Mouse (Mus musculus) forebrain, embryonic 16.5 days (tissue): ENCODE measurements at regions not wholly inside any gene's neighbourhood (a gene's known extent, or its start where the extent isn't known, plus 50 kb on each side); places are given as distances from the start of the nearest gene placed in this dataset.

Experiments used
- ATAC-seq: fragments of 200-750 bp; cut with Nextera tagmentation; 2 replicates; pipeline ENCODE4 v1.8.0; 2017; ENCODE audit warnings: mild to moderate bottlenecking, moderate library complexity
- H3K27ac ChIP-seq: fragments of 300-500 bp; sonication (generic); 2 replicates; pipeline ENCODE4 v1.5.1; 2014; ENCODE audit warnings: low read length, control low read depth
- H3K27me3 ChIP-seq: fragments of 300-500 bp; sonication (generic); replicated peaks from 2 replicates; pipeline ENCODE4 v1.6.1; 2014; ENCODE audit warnings: low read length; ENCODE audit not compliant: control insufficient read depth, insufficient read depth
- H3K36me3 ChIP-seq: fragments of 300-500 bp; sonication (generic); 2 replicates; pipeline ENCODE4 v1.6.1; 2014; ENCODE audit not compliant: control insufficient read depth, insufficient read depth
- H3K4me1 ChIP-seq: fragments of 300-500 bp; sonication (generic); replicated peaks from 2 replicates; pipeline ENCODE4 v1.6.1; 2014; ENCODE audit warnings: low read length; ENCODE audit not compliant: control insufficient read depth, insufficient read depth
- H3K4me2 ChIP-seq: fragments of 300-500 bp; sonication (generic); 2 replicates; pipeline ENCODE4 v1.6.1; 2014; ENCODE audit warnings: mild to moderate bottlenecking, low read length, control low read depth
- H3K4me3 ChIP-seq: fragments of 300-500 bp; sonication (generic); replicated peaks from 2 replicates; pipeline ENCODE4 v1.5.1; 2014; ENCODE audit warnings: mild to moderate bottlenecking, low read length, control low read depth
- H3K9ac ChIP-seq: fragments of 300-500 bp; sonication (generic); replicated peaks from 2 replicates; pipeline ENCODE4 v1.6.1; 2014; ENCODE audit warnings: low read depth, low read length, control low read depth
- H3K9me3 ChIP-seq: fragments of 300-500 bp; sonication (generic); 2 replicates; pipeline ENCODE4 v1.6.1; 2016; ENCODE audit warnings: low read length; ENCODE audit not compliant: control insufficient read depth
- WGBS: fragments of 180-500 bp; shearing (Covaris S2); extraction: QIAGEN DNeasy Blood & Tissue Kit; methylation state at CpG from one replicate; pipeline ENCODE4 v1.1.7; 2014; 5-methylcytosine and 5-hydroxymethylcytosine counted together

DNA sequence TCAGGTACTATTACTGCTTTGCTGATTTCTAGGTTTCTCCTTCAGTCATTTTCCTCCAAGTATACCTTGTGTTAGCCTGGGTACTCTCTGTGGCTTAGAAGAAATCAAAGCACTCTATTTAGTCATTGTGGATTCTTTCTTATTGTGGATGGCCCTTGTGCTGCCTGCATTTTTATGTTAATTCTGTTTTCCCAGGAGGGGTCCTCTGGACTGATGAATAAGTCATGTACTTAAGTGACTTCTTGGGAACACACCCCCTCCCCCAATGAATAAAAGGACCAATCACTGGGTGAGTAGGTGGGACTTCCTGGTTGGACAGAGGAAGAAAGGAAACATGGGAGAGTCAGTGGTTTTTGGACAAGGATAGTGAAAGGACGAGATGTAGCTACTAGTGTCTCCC is 128.1 kb upstream of the Cntn4 start:
- Histone ChIP-seq H3K9me3 (no peaks in the 10 kb centered on the region), H3K9ac (no peak overlapping the region), H3K27ac (no peak overlapping the region), H3K4me1 (no peaks in the 10 kb centered on the region), H3K36me3 (no peaks in the 10 kb centered on the region), H3K4me2 (no peak overlapping the region), H3K27me3 (no peaks in the 10 kb centered on the region), H3K4me3 (no peak overlapping the region)
- no peak for ATAC-seq
- WGBS = 82% methylated on average over 1 of the region's 1 CpGs

DNA sequence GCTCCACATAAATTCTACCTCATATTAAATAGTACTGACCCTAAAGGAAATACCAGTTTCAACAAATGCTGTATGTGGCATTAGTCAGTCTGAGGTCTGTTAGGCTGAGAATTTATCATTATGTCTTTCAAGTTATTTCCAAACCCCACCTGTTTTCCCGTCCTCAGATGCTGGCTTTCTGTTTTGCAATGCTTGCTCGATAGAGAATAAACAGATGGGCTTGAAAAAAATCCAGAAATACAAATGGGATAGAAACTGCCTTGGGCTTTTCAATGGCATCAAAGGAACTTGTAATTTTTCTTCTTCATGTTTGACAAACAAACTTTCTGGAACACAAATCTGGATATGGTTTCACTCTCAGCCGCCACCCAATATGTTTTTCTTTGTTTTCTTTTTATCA is 109.2 kb upstream of the Cntn4 start:
- Histone ChIP-seq H3K36me3 (no peaks in the 10 kb centered on the region), H3K9me3 (no peaks in the 10 kb centered on the region), H3K4me2 (no peak overlapping the region), H3K27me3 (no peaks in the 10 kb centered on the region), H3K27ac (no peak overlapping the region), H3K4me1 (no peaks in the 10 kb centered on the region), H3K4me3 (no peak overlapping the region), H3K9ac (no peak overlapping the region)
- WGBS = 51% methylated on average over 3 of the region's 3 CpGs
- ATAC-seq = no peak

- ATAC-seq = peak; percentile 59
These were observed 108.4 kb upstream of the Cntn4 start for GRCm38 (mm10) chr6:105569103-105569502.

GRCm38 (mm10) chr6:105604234-105604633 is 73.2 kb upstream of the Cntn4 start:
- no peaks in the 10 kb centered on the region for H3K9me3 ChIP-seq
- ATAC-seq = peak; percentile 70

More at GRCm38 (mm10) chr6:105569103-105569502, 108.4 kb upstream of the Cntn4 start:
- Histone ChIP-seq H3K4me3 (no peak overlapping the region), H3K9me3 (no peaks in the 10 kb centered on the region), H3K9ac (no peak overlapping the region), H3K36me3 (no peaks in the 10 kb centered on the region), H3K27ac (no peak overlapping the region), H3K4me2 (no peak overlapping the region), H3K4me1 (no peaks in the 10 kb centered on the region), H3K27me3 (no peaks in the 10 kb centered on the region)
- 59% methylated on average over 2 of the region's 2 CpGs for WGBS

More at GRCm38 (mm10) chr6:105604234-105604633, 73.2 kb upstream of the Cntn4 start:
- WGBS = 54% methylated on average over 2 of the region's 2 CpGs
- no peaks in the 10 kb centered on the region for H3K27me3 ChIP-seq
- no peak overlapping the region for H3K27ac ChIP-seq
- no peak overlapping the region for H3K9ac ChIP-seq
- H3K36me3 ChIP-seq = no peaks in the 10 kb centered on the region
- H3K4me2 ChIP-seq = no peak overlapping the region
- no peak overlapping the region for H3K4me3 ChIP-seq
- no peaks in the 10 kb centered on the region for H3K4me1 ChIP-seq
